Mouse (Mus musculus) ovary, adult 18-20 months (tissue): ENCODE results near the gene Zfp383.
"Not testable (repeated sequence)": the region's sequence is repeated elsewhere in the genome, so short reads cannot be mapped to it uniquely, and the experiment has no call there.

Source experiments
- DNase-seq: peaks from one replicate; pipeline ENCODE4 v3.0.0; 2022; ENCODE audit warnings: low spot score, mixed read lengths

Zfp383 gene

GRCm38 (mm10) chr7:29908130-29908950, at the start of gene Zfp383:
Zfp383 (plus strand) TSS chr7:29908223.
- peak; percentile 72 for DNase-seq

GRCm38 (mm10) chr7:29859532-29860517, 48.2 kb upstream of the Zfp383 start, which contains the start of gene Zfp420:
Zfp420 (plus strand) TSS chr7:29859979.
- peak; percentile 86 for DNase-seq

DNA sequence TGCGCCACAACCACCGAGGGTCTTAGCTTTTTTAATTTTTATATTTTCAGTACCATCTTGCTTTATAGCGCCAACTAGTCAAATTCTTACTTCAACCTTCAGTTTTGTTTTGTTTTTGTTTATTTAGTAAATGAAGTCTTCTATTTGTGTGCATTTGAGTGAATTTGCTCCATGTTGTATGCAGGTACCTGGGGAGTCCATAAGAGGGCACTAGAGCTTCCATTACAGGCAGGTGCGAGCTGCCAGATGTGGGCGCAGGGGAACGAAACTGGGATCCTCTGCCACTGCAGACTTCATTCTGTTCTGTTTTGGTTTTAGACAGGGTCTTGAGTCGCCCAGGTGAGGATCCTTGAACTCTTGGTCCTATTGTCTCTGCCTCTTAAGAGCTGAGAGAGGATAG, 46.4 kb upstream of the Zfp383 start:
- no peak for DNase-seq

DNA sequence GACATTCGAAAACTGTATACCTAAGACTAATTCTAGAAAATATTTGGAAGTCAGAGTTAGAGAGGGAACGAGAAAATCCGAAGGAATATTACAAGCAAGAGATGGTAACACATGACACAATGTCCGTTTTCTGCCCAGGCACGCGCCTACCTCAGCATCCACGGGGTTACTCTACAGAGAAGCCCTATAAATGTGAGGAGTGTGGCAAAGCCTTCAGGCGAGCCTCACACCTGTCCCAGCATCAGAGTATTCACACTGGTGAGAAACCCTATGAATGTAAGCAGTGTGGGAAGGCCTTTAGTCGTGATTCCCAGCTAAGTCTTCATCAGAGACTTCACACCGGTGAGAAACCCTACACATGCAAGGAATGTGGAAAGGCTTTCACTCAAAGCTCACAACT, 33.8 kb upstream of the Zfp383 start:
- no peak for DNase-seq

GRCm38 (mm10) chr7:29877561-29877960, 30.5 kb upstream of the Zfp383 start:
- not testable (repeated sequence) for DNase-seq

DNA sequence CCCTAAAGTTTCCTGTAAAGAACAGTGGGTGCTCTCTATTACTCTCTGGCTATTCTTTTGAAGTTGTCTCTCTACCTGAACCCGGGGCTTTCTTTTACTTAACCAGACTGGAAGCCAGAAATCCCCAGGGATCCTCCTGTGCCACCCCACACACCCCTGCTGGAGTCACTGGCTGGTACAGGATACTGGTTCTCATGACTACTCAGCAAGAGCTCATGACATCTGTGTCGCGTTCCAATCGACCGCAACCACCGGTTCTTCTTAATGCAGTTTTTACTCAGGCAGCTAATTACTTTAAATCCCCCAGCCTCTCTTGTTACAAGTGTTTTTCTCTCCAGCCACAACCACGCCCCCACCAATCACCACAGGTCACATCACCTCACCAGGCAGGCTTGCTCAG, 28.0 kb upstream of the Zfp383 start:
- no peak for DNase-seq

DNA sequence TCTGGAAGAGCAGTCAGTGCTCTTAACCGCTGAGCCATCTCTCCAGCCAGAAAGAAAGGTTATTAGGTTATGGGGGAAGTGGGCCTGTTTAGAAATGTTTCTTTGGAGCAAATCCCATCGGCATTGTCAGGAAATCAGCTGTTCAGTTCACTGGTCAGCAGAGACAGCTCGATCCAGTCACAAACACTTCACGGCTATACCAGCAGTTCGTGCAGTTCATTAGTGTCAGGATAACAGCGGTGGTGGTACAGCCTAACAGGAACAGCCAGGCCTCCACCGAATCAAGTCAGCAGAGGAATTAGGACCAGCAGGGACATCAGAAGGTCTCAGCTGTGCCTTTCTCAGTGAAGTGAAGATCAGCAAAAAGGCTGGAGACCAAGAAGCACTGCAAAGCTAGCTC, 27.1 kb upstream of the Zfp383 start:
- DNase-seq = no peak

- DNase-seq = no peak
These were observed 17.5 kb upstream of the Zfp383 start for GRCm38 (mm10) chr7:29890501-29890900.

DNA sequence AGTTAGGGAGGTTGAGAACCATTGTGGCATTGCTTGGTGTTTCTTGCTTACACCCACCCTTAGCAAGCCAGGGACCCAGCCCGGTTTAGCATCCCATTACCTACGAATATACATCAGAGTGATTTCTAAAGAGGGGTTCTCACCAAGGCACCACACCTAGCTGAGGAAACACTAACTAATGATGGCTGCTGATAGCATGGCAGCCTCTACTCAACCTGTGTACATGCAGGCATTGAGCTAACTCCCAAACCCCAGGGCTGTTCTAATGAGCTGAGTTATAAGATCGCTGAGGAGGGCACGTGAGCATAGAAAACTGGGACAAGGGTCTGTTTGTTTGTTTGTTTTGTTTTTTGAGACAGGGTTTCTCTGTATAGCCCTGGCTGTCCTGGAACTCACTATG, 15.3 kb upstream of the Zfp383 start:
- no peak for DNase-seq

DNA sequence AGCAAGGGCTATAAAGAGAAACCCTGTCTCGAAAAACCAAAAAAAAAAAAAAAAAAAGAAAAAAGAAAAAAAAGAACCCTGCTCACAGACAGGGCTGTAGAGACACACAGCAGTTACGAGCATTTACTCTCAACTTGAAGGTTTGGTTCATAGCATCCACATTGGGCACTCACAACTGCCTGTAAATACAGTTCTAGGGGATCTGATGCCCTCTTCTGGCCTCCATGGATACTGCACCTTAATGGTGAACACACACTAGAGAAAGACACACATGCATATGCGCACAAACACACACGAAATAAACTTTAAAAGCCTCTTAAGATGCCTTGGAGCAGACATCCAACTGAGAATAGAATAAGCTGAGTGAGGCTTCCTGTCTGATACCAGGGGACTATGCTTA, 9.7 kb upstream of the Zfp383 start:
- DNase-seq = no peak

- DNase-seq = no peak
These were observed 3.9 kb upstream of the Zfp383 start for GRCm38 (mm10) chr7:29904101-29904500.

DNA sequence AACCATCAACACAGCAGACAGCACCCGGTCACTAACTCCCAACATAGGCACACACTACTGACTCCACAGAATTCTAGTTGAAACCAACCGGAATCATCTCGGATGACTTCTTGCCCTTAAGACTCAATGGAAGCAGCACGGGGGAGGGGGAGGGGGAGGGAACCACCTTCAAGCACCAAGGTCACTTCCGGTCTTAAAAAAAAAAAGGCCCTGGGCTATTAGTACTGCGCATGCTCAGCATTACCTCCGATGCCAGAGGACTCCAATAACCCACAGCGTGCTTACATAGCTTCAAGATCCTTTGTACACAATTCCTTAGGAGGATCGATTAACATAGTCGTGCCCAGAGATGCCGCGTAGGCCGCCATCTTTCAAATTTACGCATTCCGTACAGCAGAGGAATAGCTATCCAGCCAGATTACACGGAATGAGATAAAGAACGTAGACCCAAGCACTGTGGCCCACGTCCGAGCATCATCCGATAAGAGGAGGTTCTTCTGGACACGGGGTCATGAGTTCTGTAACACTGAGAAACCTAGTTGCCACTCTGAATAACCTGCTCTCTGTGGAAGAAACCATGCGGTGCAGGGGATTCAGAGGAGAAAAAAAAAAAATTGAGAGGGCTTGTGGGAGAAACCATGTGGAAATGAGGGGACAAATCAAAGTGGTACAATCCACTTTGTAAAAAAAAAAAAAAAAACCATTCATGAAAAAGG, 1.9 kb upstream of the Zfp383 start, which contains the start of gene Zfp27:
Zfp27 (minus strand) TSS at position 607 of the 716 bp plus-strand sequence.
- DNase-seq = peak; percentile 66

DNA sequence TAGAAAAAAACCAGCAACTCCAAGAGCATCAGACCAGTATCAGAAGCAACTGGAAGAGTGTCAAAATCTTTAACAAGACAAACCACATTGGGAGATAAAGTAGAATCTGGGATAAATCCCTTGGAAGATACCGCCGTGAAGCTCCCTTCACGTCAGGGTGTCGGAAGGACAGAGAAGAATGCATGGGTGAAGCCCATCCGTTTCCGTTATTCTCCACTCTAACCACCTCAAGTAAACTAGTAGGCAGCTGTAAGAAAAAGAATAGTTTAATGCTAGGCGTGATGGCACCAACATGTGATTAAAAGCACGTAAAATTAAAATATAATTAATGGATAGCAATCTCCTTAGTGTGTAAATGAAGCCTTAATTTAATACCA, 1.4 kb upstream of the Zfp383 start:
- no peak for DNase-seq

DNA sequence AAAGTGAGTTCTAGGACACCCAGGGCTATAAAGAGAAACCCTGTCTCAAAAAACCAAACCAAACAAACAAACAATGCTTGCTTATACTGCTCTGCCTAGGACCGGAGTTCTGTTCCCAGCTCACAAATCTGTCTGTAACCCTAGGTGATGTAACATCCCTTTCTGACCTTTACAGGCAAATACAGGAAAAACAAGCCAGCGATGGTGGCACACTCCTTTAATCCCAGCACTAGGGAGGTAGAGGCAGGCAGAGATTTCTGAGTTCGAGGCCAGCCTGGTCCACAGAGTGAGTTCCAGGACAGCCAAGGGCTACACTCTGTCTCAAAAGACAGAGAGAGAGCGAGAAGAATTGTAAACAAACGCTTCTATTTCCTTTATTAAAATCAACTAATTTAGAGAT, 817 bp upstream of the Zfp383 start:
- DNase-seq = no peak

GRCm38 (mm10) chr7:29910252-29910651, 2.2 kb downstream of the Zfp383 start:
- DNase-seq = no peak

GRCm38 (mm10) chr7:29912172-29912571, 4.1 kb downstream of the Zfp383 start:
- DNase-seq = no peak

DNA sequence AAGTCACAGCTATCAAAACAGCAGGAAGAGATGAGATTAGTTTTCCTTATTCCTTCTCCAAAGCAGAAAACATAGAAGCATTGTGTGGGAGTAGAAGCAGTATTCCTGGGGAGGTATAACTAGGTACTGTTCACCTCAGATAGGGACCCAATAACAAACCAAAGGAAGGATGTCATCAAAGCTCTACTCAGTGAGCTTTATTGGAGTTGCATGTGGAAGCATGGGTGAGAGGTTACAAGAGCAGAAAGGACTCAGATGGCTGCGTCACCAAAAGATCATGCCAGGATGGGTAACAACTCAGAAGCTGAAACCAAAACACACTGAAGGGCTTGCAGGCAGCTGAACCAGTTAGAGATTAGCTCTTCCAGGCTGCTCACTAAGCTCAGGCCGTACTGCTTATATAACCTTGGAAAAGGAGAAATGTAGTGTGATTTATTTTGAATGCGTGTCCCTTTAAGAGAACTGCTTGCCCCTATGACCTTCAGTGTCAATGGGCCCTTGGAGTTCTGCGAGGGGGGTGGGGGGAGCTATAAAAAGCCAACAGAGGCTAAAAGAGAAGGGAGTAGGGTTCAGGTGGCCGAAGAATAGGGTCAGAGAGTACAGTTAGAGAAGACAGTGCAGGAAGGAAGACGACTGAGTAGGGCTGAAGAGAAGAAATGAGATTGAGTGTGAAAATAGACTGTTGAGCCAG, 9.5 kb downstream of the Zfp383 start:
- DNase-seq = no peak

GRCm38 (mm10) chr7:29918062-29918453, 10.0 kb downstream of the Zfp383 start:
- DNase-seq = no peak

DNA sequence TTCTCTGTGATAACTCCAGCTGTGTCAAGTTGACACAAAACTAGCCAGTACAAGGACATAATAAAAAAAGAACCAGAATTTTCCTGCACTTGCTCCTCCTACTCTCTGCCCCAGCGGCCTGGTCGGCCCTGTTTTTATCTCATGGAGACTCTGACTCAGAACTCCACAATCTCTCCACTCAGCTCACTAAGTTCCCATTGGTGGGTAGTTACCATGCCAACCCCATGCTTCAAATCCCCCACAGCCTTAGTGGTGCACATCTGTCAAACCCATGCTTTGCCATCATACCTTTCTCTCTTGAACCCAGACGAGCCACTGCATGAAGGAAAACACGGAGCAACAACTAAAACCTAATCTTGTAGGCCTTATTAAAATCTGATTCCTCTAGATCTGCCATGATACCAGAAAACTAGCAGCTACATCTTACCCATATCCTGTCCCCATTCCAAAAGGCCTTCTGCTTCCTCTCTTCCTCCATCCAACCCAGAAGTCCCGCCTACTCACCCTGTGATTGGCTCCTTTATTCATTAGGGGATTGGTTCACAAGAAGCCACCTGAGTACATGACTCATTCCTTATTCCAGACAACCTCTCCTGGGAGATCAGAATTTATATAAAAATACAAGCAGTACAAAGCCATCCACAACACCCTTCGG, 13.5 kb downstream of the Zfp383 start:
- DNase-seq = no peak

- no peak for DNase-seq
These were observed 14.8 kb downstream of the Zfp383 start for GRCm38 (mm10) chr7:29922780-29923179.

GRCm38 (mm10) chr7:29938856-29939255, 30.8 kb downstream of the Zfp383 start:
- DNase-seq = no peak
